Mouse (Mus musculus): ENCODE measurements at regions not wholly inside any gene's neighbourhood (a gene's known extent, or its start where the extent isn't known, plus 50 kb on each side); places are given as distances from the start of the nearest gene placed in this dataset.

- 72% methylated on average over 7 of the region's 7 CpGs for WGBS
- Histone ChIP-seq H3K9ac (ENCODE audit: low read depth, low read length) (no peak overlapping the region), H3K27ac (ENCODE audit: low read depth, low read length) (no peak overlapping the region), H3K4me3 (ENCODE audit: low read length) (no peak overlapping the region), H3K4me1 (ENCODE audit: control insufficient read depth, insufficient read depth, low read depth, low read length) (peaks cover 11% of the 10 kb centered on the region), H3K36me3 (ENCODE audit: control insufficient read depth, insufficient read depth, low read length) (no peaks in the 10 kb centered on the region), H3K9me3 (ENCODE audit: control insufficient read depth, low read length) (no peaks in the 10 kb centered on the region), H3K4me2 (ENCODE audit: low read length) (no peak overlapping the region), H3K27me3 (replicated peaks; ENCODE audit: control insufficient read depth, insufficient read depth, low read length) (no peaks in the 10 kb centered on the region)
- ATAC-seq, result no peak
Observed at GRCm38 (mm10) chr12:79932905-79933304, 179.9 kb downstream of the Zfp36l1 start.

- no peak overlapping the region for H3K4me3 ChIP-seq (ENCODE audit: low read length)
- H3K36me3 ChIP-seq (ENCODE audit: control insufficient read depth, insufficient read depth, low read length), result no peaks in the 10 kb centered on the region
- WGBS, result 59% methylated on average over 5 of the region's 5 CpGs
- no peaks in the 10 kb centered on the region for H3K9me3 ChIP-seq (ENCODE audit: control insufficient read depth, low read length)
- H3K9ac ChIP-seq (ENCODE audit: low read depth, low read length), result no peak overlapping the region
- no peaks in the 10 kb centered on the region for H3K27me3 ChIP-seq (replicated peaks; ENCODE audit: control insufficient read depth, insufficient read depth, low read length)
- no peak for ATAC-seq
- no peak overlapping the region for H3K4me2 ChIP-seq (ENCODE audit: low read length)
- no peak overlapping the region for H3K27ac ChIP-seq (ENCODE audit: low read depth, low read length)
- H3K4me1 ChIP-seq (ENCODE audit: control insufficient read depth, insufficient read depth, low read depth, low read length), result peaks cover 15% of the 10 kb centered on the region
Observed at GRCm38 (mm10) chr12:79931455-79931854, 181.4 kb downstream of the Zfp36l1 start.

- H3K4me1 ChIP-seq (ENCODE audit: control insufficient read depth, insufficient read depth, low read depth, low read length), result peaks cover 31% of the 10 kb centered on the region
- WGBS, result 93% methylated on average over 6 of the region's 6 CpGs
- H3K27me3 ChIP-seq (replicated peaks; ENCODE audit: control insufficient read depth, insufficient read depth, low read length), result no peaks in the 10 kb centered on the region
- H3K9me3 ChIP-seq (ENCODE audit: control insufficient read depth, low read length), result no peaks in the 10 kb centered on the region
- no peak overlapping the region for H3K4me3 ChIP-seq (ENCODE audit: low read length)
- H3K4me2 ChIP-seq (ENCODE audit: low read length), result no peak overlapping the region
- no peak for ATAC-seq
- H3K9ac ChIP-seq (ENCODE audit: low read depth, low read length), result no peak overlapping the region
- H3K27ac ChIP-seq (ENCODE audit: low read depth, low read length), result no peak overlapping the region
- H3K36me3 ChIP-seq (ENCODE audit: control insufficient read depth, insufficient read depth, low read length), result no peaks in the 10 kb centered on the region
Observed at GRCm38 (mm10) chr12:79929846-79930245, 183.0 kb downstream of the Zfp36l1 start.

- no peak overlapping the region for H3K4me3 ChIP-seq (ENCODE audit: low read length)
- no peak for ATAC-seq
- no peaks in the 10 kb centered on the region for H3K9me3 ChIP-seq (ENCODE audit: control insufficient read depth, low read length)
- H3K36me3 ChIP-seq (ENCODE audit: control insufficient read depth, insufficient read depth, low read length), result no peaks in the 10 kb centered on the region
- H3K27me3 ChIP-seq (replicated peaks; ENCODE audit: control insufficient read depth, insufficient read depth, low read length), result no peaks in the 10 kb centered on the region
- H3K4me2 ChIP-seq (ENCODE audit: low read length), result no peak overlapping the region
- no peak overlapping the region for H3K9ac ChIP-seq (ENCODE audit: low read depth, low read length)
- peaks cover 37% of the 10 kb centered on the region for H3K4me1 ChIP-seq (ENCODE audit: control insufficient read depth, insufficient read depth, low read depth, low read length)
- 52% methylated on average over 6 of the region's 6 CpGs for WGBS
- peak overlapping the region; percentile 10; the same call in 1 of the 2 replicates for H3K27ac ChIP-seq (ENCODE audit: low read depth, low read length)
Observed at GRCm38 (mm10) chr12:79928739-79929380, 184.0 kb downstream of the Zfp36l1 start.

GRCm38 (mm10) chr12:79928298-79928697 is 184.5 kb downstream of the Zfp36l1 start:
- Histone ChIP-seq H3K4me1 (ENCODE audit: control insufficient read depth, insufficient read depth, low read depth, low read length) (peaks cover 37% of the 10 kb centered on the region), H3K27me3 (replicated peaks; ENCODE audit: control insufficient read depth, insufficient read depth, low read length) (no peaks in the 10 kb centered on the region), H3K27ac (ENCODE audit: low read depth, low read length) (peak overlapping the region; percentile 20; the same call in 1 of the 2 replicates), H3K36me3 (ENCODE audit: control insufficient read depth, insufficient read depth, low read length) (no peaks in the 10 kb centered on the region), H3K4me3 (ENCODE audit: low read length) (no peak overlapping the region), H3K4me2 (ENCODE audit: low read length) (no peak overlapping the region), H3K9ac (ENCODE audit: low read depth, low read length) (no peak overlapping the region), H3K9me3 (ENCODE audit: control insufficient read depth, low read length) (no peaks in the 10 kb centered on the region)
- 26% methylated on average over 4 of the region's 4 CpGs for WGBS
- ATAC-seq, result no peak

- Histone ChIP-seq H3K4me1 (ENCODE audit: control insufficient read depth, insufficient read depth, low read depth, low read length) (peaks cover 37% of the 10 kb centered on the region), H3K36me3 (ENCODE audit: control insufficient read depth, insufficient read depth, low read length) (no peaks in the 10 kb centered on the region), H3K27me3 (replicated peaks; ENCODE audit: control insufficient read depth, insufficient read depth, low read length) (no peaks in the 10 kb centered on the region), H3K4me3 (ENCODE audit: low read length) (no peak overlapping the region), H3K9me3 (ENCODE audit: control insufficient read depth, low read length) (no peaks in the 10 kb centered on the region), H3K4me2 (ENCODE audit: low read length) (peak overlapping the region; percentile 20), H3K27ac (ENCODE audit: low read depth, low read length) (peak overlapping the region; percentile 90), H3K9ac (ENCODE audit: low read depth, low read length) (peak overlapping the region; percentile 42)
- 9% methylated on average over 6 of the region's 6 CpGs for WGBS
- ATAC-seq, result peak; percentile 54
Observed at GRCm38 (mm10) chr12:79925704-79926588, 186.9 kb downstream of the Zfp36l1 start.

- no peaks in the 10 kb centered on the region for H3K9me3 ChIP-seq (ENCODE audit: control insufficient read depth, low read length)
- ATAC-seq, result peak; percentile 88
- peak overlapping the region; percentile 42 for H3K9ac ChIP-seq (ENCODE audit: low read depth, low read length)
- H3K27ac ChIP-seq (ENCODE audit: low read depth, low read length), result peak overlapping the region; percentile 90
- no peaks in the 10 kb centered on the region for H3K27me3 ChIP-seq (replicated peaks; ENCODE audit: control insufficient read depth, insufficient read depth, low read length)
- no peaks in the 10 kb centered on the region for H3K36me3 ChIP-seq (ENCODE audit: control insufficient read depth, insufficient read depth, low read length)
- peak overlapping the region; percentile 20 for H3K4me2 ChIP-seq (ENCODE audit: low read length)
- peaks cover 37% of the 10 kb centered on the region for H3K4me1 ChIP-seq (ENCODE audit: control insufficient read depth, insufficient read depth, low read depth, low read length)
- 2% methylated on average over 16 of the region's 16 CpGs for WGBS
- no peak overlapping the region for H3K4me3 ChIP-seq (ENCODE audit: low read length)
Observed at GRCm38 (mm10) chr12:79924921-79925703, 187.7 kb downstream of the Zfp36l1 start.

GRCm38 (mm10) chr12:79923811-79924210 is 189.0 kb downstream of the Zfp36l1 start:
- no peak overlapping the region for H3K4me3 ChIP-seq (ENCODE audit: low read length)
- no peak for ATAC-seq
- H3K9me3 ChIP-seq (ENCODE audit: control insufficient read depth, low read length), result no peaks in the 10 kb centered on the region
- WGBS, result 85% methylated on average over 6 of the region's 6 CpGs
- H3K4me1 ChIP-seq (ENCODE audit: control insufficient read depth, insufficient read depth, low read depth, low read length), result peaks cover 35% of the 10 kb centered on the region
- H3K4me2 ChIP-seq (ENCODE audit: low read length), result no peak overlapping the region
- no peak overlapping the region for H3K9ac ChIP-seq (ENCODE audit: low read depth, low read length)
- peak overlapping the region; percentile 90 for H3K27ac ChIP-seq (ENCODE audit: low read depth, low read length)
- H3K27me3 ChIP-seq (replicated peaks; ENCODE audit: control insufficient read depth, insufficient read depth, low read length), result no peaks in the 10 kb centered on the region
- no peaks in the 10 kb centered on the region for H3K36me3 ChIP-seq (ENCODE audit: control insufficient read depth, insufficient read depth, low read length)

GRCm38 (mm10) chr12:79921786-79922185 is 191.0 kb downstream of the Zfp36l1 start:
- Histone ChIP-seq H3K9me3 (ENCODE audit: control insufficient read depth, low read length) (no peaks in the 10 kb centered on the region), H3K36me3 (ENCODE audit: control insufficient read depth, insufficient read depth, low read length) (no peaks in the 10 kb centered on the region), H3K27me3 (replicated peaks; ENCODE audit: control insufficient read depth, insufficient read depth, low read length) (no peaks in the 10 kb centered on the region), H3K4me1 (ENCODE audit: control insufficient read depth, insufficient read depth, low read depth, low read length) (peaks cover 22% of the 10 kb centered on the region), H3K27ac (ENCODE audit: low read depth, low read length) (0 out of 2 replicates have a peak overlapping the region, but pooled peaks have one; percentile 27), H3K9ac (ENCODE audit: low read depth, low read length) (no peak overlapping the region), H3K4me2 (ENCODE audit: low read length) (no peak overlapping the region), H3K4me3 (ENCODE audit: low read length) (no peak overlapping the region)
- no peak for ATAC-seq
- WGBS, result 26% methylated on average over 5 of the region's 5 CpGs
